Mouse (Mus musculus): ENCODE results near the gene Gm16867. TPM values are rescaled to one million over a fixed set of nuclear protein-coding genes. Genes with fewer than 3 reads are reported as not detected.

Gm16867 gene
- polyA plus RNA-seq (2017; shearing (Covaris generic)): 0.21 TPM

GRCm38 (mm10) chr14:69503174-69503573 is at the start of gene Gm16867:
Gene Gm16867, minus strand, starts transcription at chr14:69503362.

GRCm38 (mm10) chr14:69512449-69512848 is 9.3 kb upstream of the Gm16867 start, which contains the start of gene Gm27179:
Gene Gm27179, minus strand, starts transcription at chr14:69512549.

Other genes starting within 250 kb of the Gm16867 start
- gene Synb, start 209.1 kb downstream of the Gm16867 start, polyA plus RNA-seq (2017; shearing (Covaris generic)): 0.11 TPM
- not detected for gene Gm27179, start 9.2 kb upstream of the Gm16867 start, polyA plus RNA-seq (2017; shearing (Covaris generic))
- 12.4 TPM for gene Entpd4b, start 52.1 kb upstream of the Gm16867 start, polyA plus RNA-seq (2017; shearing (Covaris generic))